Mouse (Mus musculus) monocyte, adult 5-6 weeks (primary cell): Measurements from ENCODE around the gene Esyt1. TPM values are rescaled to one million over a fixed set of nuclear protein-coding genes. Genes with fewer than 3 reads are reported as not detected.
"Not testable (repeated sequence)": the region's sequence is repeated elsewhere in the genome, so short reads cannot be mapped to it uniquely, and the experiment has no call there.

ENCODE experiments used
- ATAC-seq: fragments of 153-309, 156-312 bp; replicated peaks from 2 replicates; pipeline ENCODE4 v1.8.0; 2017; ENCODE audit warnings: mild to moderate bottlenecking; ENCODE audit not compliant: low TSS enrichment, insufficient number of reproducible peaks, severe bottlenecking, poor library complexity, low FRiP score
- total RNA-seq: library from RNA; stranded (forward); fragments of 200-1000, 200-491, 200-594 nt; gene quantifications from 3 replicates; pipeline ENCODE4 v1.2.3, GENCODE M21; 2017

Esyt1 gene
- total RNA-seq, result 135 to 345 TPM (median 157 TPM) in 3 replicates

GRCm38 (mm10) chr10:128525671-128526308 is at the start of gene Esyt1:
TSS of gene Esyt1 (minus strand) at chr10:128525871.
- peak; percentile 93 for ATAC-seq

- ATAC-seq, result no peak
Observed at GRCm38 (mm10) chr10:128575063-128575462, 49.4 kb upstream of the Esyt1 start.

- peak; percentile 93 for ATAC-seq
Observed at GRCm38 (mm10) chr10:128565788-128566531, 40.3 kb upstream of the Esyt1 start, which contains the start of gene Pa2g4. TSS of gene Pa2g4 (minus strand) at chr10:128565987.

- 0 out of 2 replicates have a peak, but pooled peaks have one; percentile 12 for ATAC-seq
Observed at GRCm38 (mm10) chr10:128565206-128565787, 39.6 kb upstream of the Esyt1 start.

GRCm38 (mm10) chr10:128563544-128563943 is 37.9 kb upstream of the Esyt1 start:
- no peak for ATAC-seq

- no peak for ATAC-seq
Observed at GRCm38 (mm10) chr10:128556963-128557362, 31.3 kb upstream of the Esyt1 start.

GRCm38 (mm10) chr10:128556286-128556685 is 30.6 kb upstream of the Esyt1 start:
- no peak for ATAC-seq

- ATAC-seq, result not testable (repeated sequence)
Observed at GRCm38 (mm10) chr10:128555567-128555966, 29.9 kb upstream of the Esyt1 start.

GRCm38 (mm10) chr10:128550144-128550823 is 24.6 kb upstream of the Esyt1 start:
- ATAC-seq, result not testable (repeated sequence)

- not testable (repeated sequence) for ATAC-seq
Observed at GRCm38 (mm10) chr10:128549682-128550057, 24.0 kb upstream of the Esyt1 start.

- peak; percentile 83 for ATAC-seq
Observed at GRCm38 (mm10) chr10:128548947-128549681, 23.4 kb upstream of the Esyt1 start, which contains the start of gene Rpl41. TSS of gene Rpl41 (minus strand) at chr10:128549305.

- not testable (repeated sequence) for ATAC-seq
Observed at GRCm38 (mm10) chr10:128548051-128548791, 22.6 kb upstream of the Esyt1 start.

- ATAC-seq, result peak; percentile 74
Observed at GRCm38 (mm10) chr10:128547361-128548032, 21.8 kb upstream of the Esyt1 start, which contains the start of gene Zc3h10. TSS of gene Zc3h10 (minus strand) at chr10:128547774.

- ATAC-seq, result no peak
Observed at GRCm38 (mm10) chr10:128546787-128547186, 21.1 kb upstream of the Esyt1 start.

GRCm38 (mm10) chr10:128546361-128546760 is 20.7 kb upstream of the Esyt1 start:
- no peak for ATAC-seq

- no peak for ATAC-seq
Observed at GRCm38 (mm10) chr10:128545570-128545898, 19.9 kb upstream of the Esyt1 start.
